Mouse (Mus musculus): Measurements from ENCODE around the gene Gm13119. TPM values are rescaled to one million over a fixed set of nuclear protein-coding genes. Genes with fewer than 3 reads are reported as not detected.

The Gm13119 gene
- polyA plus RNA-seq, 1 experiment from 2014 or later = not detected

Other genes with a start within 250 kb of the Gm13119 start
- not detected in 2 replicates for gene Oog3, start 195.3 kb upstream of the Gm13119 start, polyA plus RNA-seq (2015; fragmentation: Nextera tagmentation; extraction: Ambion mirVana)
- gene Oog2, start 167.2 kb upstream of the Gm13119 start, polyA plus RNA-seq (2015; fragmentation: Nextera tagmentation; extraction: Ambion mirVana) = not detected in 2 replicates
- gene C87977, start 144.6 kb upstream of the Gm13119 start, polyA plus RNA-seq (2015; fragmentation: Nextera tagmentation; extraction: Ambion mirVana) = not detected in 2 replicates
- not detected in 2 replicates for gene Pramel5, start 77.5 kb upstream of the Gm13119 start, polyA plus RNA-seq (2015; fragmentation: Nextera tagmentation; extraction: Ambion mirVana)
- not detected in 2 replicates for gene Gm13128, start 27.7 kb upstream of the Gm13119 start, polyA plus RNA-seq (2015; fragmentation: Nextera tagmentation; extraction: Ambion mirVana)
- not detected in 2 replicates for gene Pramef20, start 20.0 kb downstream of the Gm13119 start, polyA plus RNA-seq (2015; fragmentation: Nextera tagmentation; extraction: Ambion mirVana)
- gene Pramef12, start 50.5 kb downstream of the Gm13119 start, polyA plus RNA-seq (2015; fragmentation: Nextera tagmentation; extraction: Ambion mirVana) = 0.17 and 0.21 TPM in 2 replicates
- not detected in 2 replicates for gene 1700012P22Rik, start 80.8 kb downstream of the Gm13119 start, polyA plus RNA-seq (2015; fragmentation: Nextera tagmentation; extraction: Ambion mirVana)
- gene Gm9944, start 95.4 kb downstream of the Gm13119 start, polyA plus RNA-seq (2015; fragmentation: Nextera tagmentation; extraction: Ambion mirVana) = not detected in 2 replicates
- not detected in 2 replicates for gene Aadacl3, start 105.8 kb downstream of the Gm13119 start, polyA plus RNA-seq (2015; fragmentation: Nextera tagmentation; extraction: Ambion mirVana)
- gene 9430007A20Rik, start 161.9 kb downstream of the Gm13119 start, polyA plus RNA-seq (2015; fragmentation: Nextera tagmentation; extraction: Ambion mirVana) = not detected in 2 replicates
- not detected in 2 replicates for gene Gm13124, start 207.2 kb downstream of the Gm13119 start, polyA plus RNA-seq (2015; fragmentation: Nextera tagmentation; extraction: Ambion mirVana)